Mouse (Mus musculus) lung, embryonic 15.5 days (tissue): ENCODE measurements around the gene Coro1b. TPM values are rescaled to one million over a fixed set of nuclear protein-coding genes. Genes with fewer than 3 reads are reported as not detected.
"Not testable (repeated sequence)": the region's sequence is repeated elsewhere in the genome, so short reads cannot be mapped to it uniquely, and the experiment has no call there.

ENCODE experiments used
- ATAC-seq: fragments of 200-750 bp; cut with Nextera tagmentation; 2 replicates; pipeline ENCODE4 v1.8.0; 2017; ENCODE audit warnings: moderate number of reproducible peaks, borderline replicate concordance; ENCODE audit not compliant: low FRiP score, low TSS enrichment; ENCODE audit errors: extremely low read depth
- H3K27ac ChIP-seq: fragments of 300-500 bp; sonication (generic); 2 replicates; pipeline ENCODE4 v1.5.1; 2015; ENCODE audit warnings: moderate library complexity, mild to moderate bottlenecking, inconsistent platforms
- H3K27me3 ChIP-seq: fragments of 300-500 bp; sonication (generic); 2 replicates; pipeline ENCODE4 v1.6.1; 2015; ENCODE audit warnings: inconsistent platforms
- H3K36me3 ChIP-seq: fragments of 300-500 bp; sonication (generic); 2 replicates; pipeline ENCODE4 v1.6.1; 2015; ENCODE audit warnings: inconsistent platforms
- H3K4me1 ChIP-seq: fragments of 300-500 bp; sonication (generic); 2 replicates; pipeline ENCODE4 v1.6.1; 2015; ENCODE audit warnings: inconsistent platforms
- H3K4me2 ChIP-seq: fragments of 300-500 bp; sonication (generic); 2 replicates; pipeline ENCODE4 v1.6.1; 2015; ENCODE audit warnings: inconsistent platforms, mild to moderate bottlenecking, moderate library complexity
- H3K4me3 ChIP-seq: fragments of 300-500 bp; sonication (generic); 2 replicates; pipeline ENCODE4 v1.5.1; 2015; ENCODE audit warnings: mild to moderate bottlenecking, inconsistent platforms
- H3K9ac ChIP-seq: fragments of 300-500 bp; sonication (generic); 2 replicates; pipeline ENCODE4 v1.6.1; 2015; ENCODE audit warnings: inconsistent platforms
- H3K9me3 ChIP-seq: fragments of 300-500 bp; sonication (generic); 2 replicates; pipeline ENCODE4 v1.6.1; 2016; ENCODE audit warnings: inconsistent platforms
- WGBS: fragments of 180-500 bp; shearing (Covaris S2); methylation state at CpG from one replicate; pipeline ENCODE4 v1.1.7; 2015; 5-methylcytosine and 5-hydroxymethylcytosine counted together
- polyA plus RNA-seq: library from polyadenylated mRNA; unstranded; fragments of >200 nt; fragmentation: Nextera tagmentation; extraction: Ambion mirVana; gene quantifications from 2 replicates; pipeline ENCODE4 v1.2.1, GENCODE M21; 2015

Coro1b gene
- polyA plus RNA-seq, 1 experiment from 2014 or later: 168 TPM

DNA sequence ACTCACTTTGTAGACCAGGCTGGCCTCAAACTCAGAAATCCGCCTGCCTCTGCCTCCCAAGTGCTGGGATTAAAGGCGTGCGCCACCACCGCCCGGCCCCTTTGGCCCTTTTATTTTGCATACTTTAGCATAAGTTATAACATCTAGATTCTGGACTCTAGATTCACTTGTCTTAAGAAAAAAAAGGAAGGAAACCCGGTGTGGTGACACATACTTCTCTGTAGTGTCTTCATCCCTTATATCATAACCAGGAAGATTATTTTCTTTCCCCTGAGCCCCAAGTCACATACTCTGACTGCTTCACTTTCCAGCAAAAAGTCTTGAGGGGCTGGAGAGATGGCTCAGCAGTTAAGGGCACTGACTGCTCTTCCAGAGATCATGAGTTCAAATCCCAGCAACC is 26.5 kb upstream of the Coro1b start:
- 50% methylated on average over 6 of the region's 6 CpGs for WGBS
- not testable (repeated sequence) for H3K27me3 ChIP-seq, ATAC-seq, H3K9ac ChIP-seq, H3K27ac ChIP-seq, H3K9me3 ChIP-seq
- H3K4me3 ChIP-seq: peak overlapping the region; percentile 48; the same call in 1 of the 2 replicates
- H3K4me2 ChIP-seq: peak overlapping the region; percentile 57
- H3K36me3 ChIP-seq: peaks cover 17% of the 10 kb centered on the region
- H3K4me1 ChIP-seq: peaks cover 23% of the 10 kb centered on the region

DNA sequence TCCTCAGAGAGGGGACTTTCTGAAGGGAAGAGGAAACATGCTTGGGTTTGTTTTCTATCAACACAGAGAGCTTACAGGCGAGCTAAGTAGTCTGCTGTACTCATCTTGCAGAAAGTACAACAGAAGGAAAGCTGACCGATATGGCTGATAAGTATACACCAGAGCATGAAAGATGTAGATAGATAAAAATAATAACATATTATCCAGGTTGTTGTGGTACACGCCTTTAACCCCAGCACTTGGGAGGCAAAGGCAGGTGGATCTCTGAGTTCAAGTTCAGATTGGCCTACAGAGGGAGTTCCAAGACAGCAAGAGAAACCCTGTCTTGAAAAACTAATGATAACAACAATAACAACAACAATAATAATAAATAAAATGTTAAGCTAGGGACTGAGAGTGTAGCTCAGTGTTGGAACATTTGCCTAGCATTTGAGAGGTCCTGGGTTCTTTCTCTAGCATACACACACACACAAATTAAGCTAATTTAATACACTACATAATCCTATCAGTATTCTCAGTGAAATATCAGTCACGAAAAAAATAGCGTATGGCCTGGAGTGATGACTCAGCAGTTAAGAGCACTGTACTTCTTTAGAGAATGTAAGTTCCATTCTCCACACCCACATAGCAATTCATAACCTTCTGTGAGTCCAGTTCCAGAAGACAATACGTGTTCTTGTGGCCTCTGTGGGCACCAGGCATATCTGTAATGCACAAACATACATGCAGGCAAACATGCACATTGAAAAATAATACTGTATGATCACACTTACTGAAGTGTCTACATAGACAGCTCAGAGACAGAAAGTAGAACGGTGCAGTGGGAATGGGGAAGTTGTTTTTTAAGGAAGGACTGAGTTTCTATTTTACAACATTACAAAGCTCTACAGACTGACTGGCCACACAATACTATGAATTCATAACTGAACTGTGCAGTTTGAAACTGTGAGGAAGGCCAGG is 25.7 kb upstream of the Coro1b start:
- no peak for ATAC-seq
- WGBS: 80% methylated on average over 7 of the region's 7 CpGs

DNA sequence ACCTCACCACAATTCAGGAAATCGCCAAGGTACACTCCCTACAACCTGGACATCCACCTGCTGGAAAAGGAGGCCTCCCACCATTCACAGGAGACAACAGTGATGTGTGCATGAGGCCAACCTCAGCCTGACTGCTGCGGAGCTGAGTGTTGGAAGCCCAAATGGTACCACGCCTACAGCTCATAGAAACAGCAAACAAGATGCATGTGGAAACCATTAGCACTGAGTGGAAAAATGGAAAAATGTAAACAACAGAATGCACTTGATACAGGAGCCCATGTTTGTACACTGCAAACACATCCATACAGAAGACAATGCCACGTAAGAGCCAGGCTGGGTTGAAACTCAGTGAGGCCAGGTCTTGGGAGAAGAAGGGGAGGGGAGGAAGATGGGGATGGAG is 24.0 kb upstream of the Coro1b start:
- Histone ChIP-seq H3K9ac (no peak overlapping the region), H3K9me3 (no peaks in the 10 kb centered on the region), H3K27ac (no peak overlapping the region), H3K36me3 (peaks cover 19% of the 10 kb centered on the region), H3K4me1 (peaks cover 32% of the 10 kb centered on the region), H3K4me3 (no peak overlapping the region), H3K4me2 (no peak overlapping the region), H3K27me3 (no peaks in the 10 kb centered on the region)
- 63% methylated on average over 4 of the region's 4 CpGs for WGBS
- no peak for ATAC-seq

More for the DNA sequence above, 25.7 kb upstream of the Coro1b start:
- Histone ChIP-seq H3K4me2 (no peak overlapping the region), H3K36me3 (peaks cover 10% of the 10 kb centered on the region), H3K4me3 (no peak overlapping the region), H3K9me3 (no peaks in the 10 kb centered on the region), H3K27ac (no peak overlapping the region), H3K27me3 (no peaks in the 10 kb centered on the region), H3K9ac (no peak overlapping the region), H3K4me1 (peaks cover 31% of the 10 kb centered on the region)

DNA sequence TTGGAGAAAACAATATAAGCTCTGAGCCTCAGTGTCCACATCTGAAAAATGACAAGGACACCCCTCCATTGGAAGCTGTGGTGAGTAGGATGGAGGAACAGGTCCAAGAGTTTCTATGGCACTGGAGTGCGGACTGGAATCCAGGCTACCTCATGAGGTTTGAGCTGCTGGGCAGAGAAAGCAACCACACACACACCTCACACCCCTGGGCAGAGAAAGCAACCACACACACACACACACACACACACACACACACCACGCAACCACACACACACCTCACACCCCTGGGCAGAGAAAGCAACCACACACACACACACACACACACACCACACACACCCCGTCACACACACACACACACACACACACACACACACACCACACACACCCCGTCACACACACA is 23.2 kb upstream of the Coro1b start:
- WGBS: 5% methylated on average over 4 of the region's 4 CpGs
- Histone ChIP-seq H3K4me3 (peak overlapping the region; percentile 78), H3K9ac (peak overlapping the region; percentile 12; the same call in 1 of the 2 replicates), H3K4me1 (peaks cover 25% of the 10 kb centered on the region), H3K4me2 (peak overlapping the region; percentile 49), H3K36me3 (peaks cover 24% of the 10 kb centered on the region)
- H3K27ac ChIP-seq, H3K9me3 ChIP-seq, H3K27me3 ChIP-seq: not testable (repeated sequence)
- peak; percentile 48 for ATAC-seq

DNA sequence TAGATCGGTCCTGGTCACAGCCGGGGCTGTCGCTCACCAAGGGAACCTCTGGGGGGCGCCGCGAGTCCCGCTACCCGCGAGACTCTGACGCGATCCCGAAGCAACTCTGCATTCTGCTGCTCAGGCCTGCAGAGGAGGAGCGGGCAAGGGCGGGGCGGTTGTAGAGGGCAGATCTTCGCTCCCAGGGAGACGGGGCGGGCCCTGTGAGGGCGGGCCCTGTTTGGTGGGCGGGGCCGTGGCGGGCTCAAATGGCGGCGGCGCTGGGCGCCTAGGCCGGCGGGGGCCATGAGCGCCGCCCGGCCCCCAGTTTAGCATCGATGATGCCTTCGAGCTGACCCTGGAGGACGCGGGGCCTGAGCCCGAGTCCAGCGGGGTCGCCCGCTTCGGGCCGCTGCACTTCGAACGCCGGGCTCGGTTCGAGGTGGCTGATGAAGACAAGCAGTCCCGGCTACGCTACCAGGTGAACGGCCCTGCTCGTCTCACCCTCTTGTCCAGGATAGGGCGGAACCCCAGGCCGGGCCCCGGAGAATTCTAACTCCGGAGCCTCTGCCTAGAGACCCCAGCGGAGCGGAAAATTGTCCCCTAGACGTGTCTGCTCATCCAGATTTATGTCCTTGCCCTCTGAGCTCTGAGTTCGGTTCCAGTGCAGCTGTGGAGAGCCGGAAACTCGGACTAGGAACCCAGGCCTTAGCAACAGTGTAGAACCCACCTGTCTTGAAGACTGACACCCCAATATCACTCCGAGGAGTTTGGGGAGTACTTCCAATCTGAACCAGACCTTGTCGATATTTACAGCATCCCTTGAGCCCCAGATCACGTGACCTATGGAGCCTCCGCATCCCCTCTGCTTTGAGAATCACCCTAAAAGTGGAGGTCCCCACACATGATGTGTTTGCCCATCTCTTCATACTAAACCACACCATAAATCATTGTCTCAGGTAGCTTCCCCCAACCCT is 22.4 kb upstream of the Coro1b start, which contains the start of gene Aip:
Aip (minus strand) TSS at position 118 of the 956 bp plus-strand sequence.
- Histone ChIP-seq H3K36me3 (peaks cover 26% of the 10 kb centered on the region), H3K27ac (peak within 1 kb of the TSS; percentile 39; the same call in 1 of the 2 replicates), H3K4me3 (peak within 1 kb of the TSS; percentile 78), H3K4me2 (peak within 1 kb of the TSS; percentile 71), H3K27me3 (no peaks in the 10 kb centered on the region), H3K9me3 (no peaks in the 10 kb centered on the region), H3K4me1 (peaks cover 17% of the 10 kb centered on the region), H3K9ac (peak within 1 kb of the TSS; percentile 79)
- WGBS: under 1% methylated on average over 63 of the region's 64 CpGs
- ATAC-seq: peak; percentile 94

DNA sequence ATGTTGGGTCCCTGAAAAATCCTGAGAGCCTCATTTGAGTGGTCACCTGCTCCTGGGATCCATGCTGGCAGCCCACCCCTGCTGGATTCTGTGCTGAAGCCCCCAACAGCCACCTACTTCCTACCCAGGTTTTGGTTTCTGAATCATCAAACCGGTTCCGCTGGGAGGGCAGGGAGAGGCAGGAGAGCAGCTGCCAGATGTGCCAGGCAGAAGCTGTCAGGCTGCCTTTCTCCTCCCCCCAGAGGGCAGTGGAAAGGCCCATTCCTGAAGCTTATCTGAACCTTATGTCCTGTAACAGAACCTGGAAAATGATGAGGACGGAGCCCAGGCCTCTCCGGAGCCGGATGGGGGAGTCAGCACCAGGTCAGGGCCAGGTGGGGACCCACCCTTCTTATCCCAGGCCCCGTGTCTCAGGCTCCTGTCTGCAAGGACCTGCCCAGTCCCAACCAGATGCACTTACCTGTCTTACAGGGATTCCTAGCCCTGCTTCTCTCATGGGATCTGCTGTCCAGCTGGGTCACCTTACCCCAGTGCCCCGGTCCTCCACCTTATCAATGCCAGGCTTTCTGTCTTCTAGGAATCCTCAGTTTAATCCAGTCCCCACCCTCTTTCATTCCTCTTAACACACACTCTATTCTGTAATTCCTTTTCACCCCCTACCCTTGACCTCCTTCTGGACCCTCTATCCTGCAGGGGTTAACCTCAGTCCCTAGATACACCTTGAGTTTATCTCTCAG is 21.5 kb upstream of the Coro1b start:
- H3K4me2 ChIP-seq: peak overlapping the region; percentile 71
- 54% methylated on average over 7 of the region's 7 CpGs for WGBS
- peaks cover 17% of the 10 kb centered on the region for H3K4me1 ChIP-seq
- H3K4me3 ChIP-seq: peak overlapping the region; percentile 78
- H3K36me3 ChIP-seq: peaks cover 33% of the 10 kb centered on the region
- ATAC-seq: no peak
- no peak overlapping the region for H3K27ac ChIP-seq
- H3K9ac ChIP-seq: peak overlapping the region; percentile 79
- no peaks in the 10 kb centered on the region for H3K9me3 ChIP-seq
- no peaks in the 10 kb centered on the region for H3K27me3 ChIP-seq

DNA sequence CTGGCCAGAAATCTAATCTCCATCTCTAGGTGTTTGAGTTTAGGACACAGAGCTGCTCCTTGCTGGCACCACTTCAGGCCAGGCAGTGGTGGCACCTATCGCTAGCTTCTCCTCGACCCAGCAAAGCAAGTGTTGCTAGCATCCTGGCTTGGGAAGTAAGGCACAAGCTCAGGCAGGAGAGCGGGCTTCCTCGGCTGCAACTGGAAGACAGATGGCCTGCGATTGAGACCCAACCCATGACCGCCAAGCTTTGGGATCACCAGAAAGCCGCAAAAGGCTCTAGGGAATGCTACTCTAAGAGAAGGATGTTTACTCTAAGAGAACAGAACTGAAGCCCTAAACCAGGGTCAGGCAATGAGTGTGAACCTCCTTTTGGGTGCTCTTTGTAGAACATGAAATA is 19.0 kb upstream of the Coro1b start:
- 85% methylated on average over 7 of the region's 7 CpGs for WGBS
- no peaks in the 10 kb centered on the region for H3K27me3 ChIP-seq
- H3K4me2 ChIP-seq: no peak overlapping the region
- no peak overlapping the region for H3K27ac ChIP-seq
- no peak overlapping the region for H3K9ac ChIP-seq
- peaks cover 46% of the 10 kb centered on the region for H3K36me3 ChIP-seq
- no peaks in the 10 kb centered on the region for H3K9me3 ChIP-seq
- ATAC-seq: no peak
- H3K4me3 ChIP-seq: no peak overlapping the region
- H3K4me1 ChIP-seq: peaks cover 17% of the 10 kb centered on the region

DNA sequence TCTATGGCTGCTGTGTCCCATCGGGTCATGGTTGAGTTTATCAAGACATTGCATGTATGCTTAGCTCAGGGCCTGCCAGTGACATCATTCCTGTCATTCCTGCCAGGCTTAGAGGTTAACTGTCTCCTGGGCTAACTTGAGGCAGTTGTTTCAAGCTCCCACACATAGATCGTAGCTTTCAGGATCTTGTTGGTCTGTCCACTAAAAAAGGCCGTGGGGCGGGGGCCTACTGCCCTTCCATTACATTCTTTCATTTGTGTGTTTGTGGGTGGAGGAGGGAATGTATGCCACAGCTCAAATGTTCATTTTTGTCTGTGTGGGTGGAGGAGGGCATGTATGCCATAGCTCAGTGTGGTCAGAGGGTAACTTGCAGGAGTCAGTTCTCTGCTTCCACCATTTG is 18.3 kb upstream of the Coro1b start:
- ATAC-seq: no peak
- H3K9me3 ChIP-seq: no peaks in the 10 kb centered on the region
- no peaks in the 10 kb centered on the region for H3K27me3 ChIP-seq
- H3K36me3 ChIP-seq: peaks cover 46% of the 10 kb centered on the region
- H3K4me2 ChIP-seq: no peak overlapping the region
- no peak overlapping the region for H3K9ac ChIP-seq
- H3K27ac ChIP-seq: no peak overlapping the region
- 80% methylated on average over 4 of the region's 4 CpGs for WGBS
- H3K4me1 ChIP-seq: peaks cover 14% of the 10 kb centered on the region
- H3K4me3 ChIP-seq: no peak overlapping the region

DNA sequence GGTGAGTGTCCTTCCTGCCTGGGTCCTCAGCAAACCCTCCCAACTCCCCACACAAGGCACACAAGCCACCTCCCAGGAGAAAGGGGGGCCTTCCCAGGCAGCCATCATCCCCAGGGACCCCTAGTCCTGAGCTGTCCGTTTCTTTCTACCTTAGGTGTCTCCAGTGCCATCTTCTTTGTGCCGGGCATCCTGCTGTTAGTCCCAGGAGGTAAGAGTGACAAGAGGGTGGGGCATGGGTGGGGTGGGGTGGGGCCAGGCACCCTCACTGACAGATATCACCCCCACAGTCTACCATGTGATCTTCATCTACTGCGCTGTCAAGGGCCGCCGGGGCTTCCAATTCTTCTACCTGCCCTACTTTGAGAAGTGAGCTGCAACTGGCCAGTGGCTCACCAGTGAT is 17.3 kb upstream of the Coro1b start:
- no peak for ATAC-seq
- WGBS: 86% methylated on average over 5 of the region's 5 CpGs
- H3K4me2 ChIP-seq: no peak overlapping the region
- H3K36me3 ChIP-seq: peaks cover 46% of the 10 kb centered on the region
- no peaks in the 10 kb centered on the region for H3K27me3 ChIP-seq
- no peak overlapping the region for H3K4me3 ChIP-seq
- H3K9me3 ChIP-seq: no peaks in the 10 kb centered on the region
- no peak overlapping the region for H3K27ac ChIP-seq
- H3K4me1 ChIP-seq: peaks cover 14% of the 10 kb centered on the region
- H3K9ac ChIP-seq: no peak overlapping the region

DNA sequence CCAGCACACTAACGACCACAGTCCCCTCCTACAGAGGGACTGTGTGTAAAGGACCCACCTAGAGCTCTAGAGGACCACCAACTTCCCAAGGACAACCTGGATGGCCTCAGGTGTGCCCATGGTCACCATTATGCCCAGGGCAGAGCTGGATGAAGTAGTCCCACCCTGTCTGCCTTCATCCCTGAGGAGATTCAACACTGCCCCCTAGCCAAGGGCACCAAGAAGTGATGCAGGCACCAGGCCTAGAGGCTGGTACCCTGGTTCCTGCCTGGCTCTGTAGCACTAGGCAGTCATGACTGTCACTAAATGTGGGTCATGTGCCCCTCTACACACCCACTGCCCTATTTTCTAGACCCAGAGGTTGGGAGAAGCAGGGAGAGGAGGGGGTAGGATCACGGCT is 16.7 kb upstream of the Coro1b start:
- no peak overlapping the region for H3K27ac ChIP-seq

DNA sequence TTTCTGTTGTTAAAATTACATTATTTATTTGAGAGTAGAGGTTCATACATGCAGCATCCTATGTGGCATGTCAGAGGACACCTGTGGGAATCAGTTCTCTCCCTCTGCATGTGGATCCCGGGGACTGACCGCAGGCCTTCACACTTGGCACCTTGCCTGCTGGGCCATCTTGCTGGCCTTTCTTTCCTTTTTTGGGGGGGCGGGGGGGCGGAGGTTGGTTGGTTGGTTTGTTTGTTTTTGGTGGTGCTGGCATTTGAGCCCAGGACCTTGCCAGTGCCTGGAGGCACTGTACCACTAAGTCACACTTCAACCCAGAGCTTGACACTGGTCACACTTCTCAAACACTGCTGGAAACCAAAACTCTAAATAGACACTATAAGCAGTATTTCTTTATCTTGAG is 14.1 kb upstream of the Coro1b start:
- no peak for ATAC-seq

More for the DNA sequence above, 16.7 kb upstream of the Coro1b start:
- Histone ChIP-seq H3K27me3 (no peaks in the 10 kb centered on the region), H3K4me2 (no peak overlapping the region), H3K36me3 (peaks cover 46% of the 10 kb centered on the region), H3K4me1 (peaks cover 10% of the 10 kb centered on the region), H3K4me3 (no peak overlapping the region), H3K9ac (no peak overlapping the region), H3K9me3 (no peaks in the 10 kb centered on the region)
- no peak for ATAC-seq
- WGBS: 77% methylated on average over 2 of the region's 2 CpGs

More for the DNA sequence above, 14.1 kb upstream of the Coro1b start:
- H3K27ac ChIP-seq: no peak overlapping the region
- H3K27me3 ChIP-seq: no peaks in the 10 kb centered on the region
- H3K9me3 ChIP-seq: no peaks in the 10 kb centered on the region
- peaks cover 27% of the 10 kb centered on the region for H3K36me3 ChIP-seq
- WGBS: 78% methylated on average over 4 of the region's 4 CpGs
- H3K4me3 ChIP-seq: no peak overlapping the region
- no peak overlapping the region for H3K4me2 ChIP-seq
- H3K9ac ChIP-seq: no peak overlapping the region
- H3K4me1 ChIP-seq: no peaks in the 10 kb centered on the region
